Mouse (Mus musculus) hindbrain, postnatal 0 days (tissue): Measurements from ENCODE around the gene Mthfsd. TPM values are rescaled to one million over a fixed set of nuclear protein-coding genes. Genes with fewer than 3 reads are reported as not detected.

Experiments used
- ATAC-seq: fragments of 200-750 bp; cut with Nextera tagmentation; 2 replicates; pipeline ENCODE4 v1.8.0; 2017; ENCODE audit warnings: mild to moderate bottlenecking, moderate TSS enrichment, moderate library complexity
- DNase-seq: peaks from one replicate; pipeline ENCODE4 v3.0.0-alpha.2; 2015; ENCODE audit warnings: low spot score
- H3K27ac ChIP-seq: fragments of 300-500 bp; sonication (generic); 2 replicates; pipeline ENCODE4 v1.5.1; 2014; ENCODE audit warnings: mild to moderate bottlenecking
- H3K27me3 ChIP-seq: fragments of 300-500 bp; sonication (generic); 2 replicates; pipeline ENCODE4 v1.6.1; 2014; ENCODE audit warnings: low read length, mixed read lengths; ENCODE audit not compliant: insufficient read depth
- H3K36me3 ChIP-seq: fragments of 300-500 bp; sonication (generic); 2 replicates; pipeline ENCODE4 v1.6.1; 2014; ENCODE audit warnings: low read length, mixed read lengths; ENCODE audit not compliant: insufficient read depth
- H3K4me1 ChIP-seq: fragments of 300-500 bp; sonication (generic); 2 replicates; pipeline ENCODE4 v1.6.1; 2014; ENCODE audit warnings: antibody characterized with exemption, low read length, mixed read lengths; ENCODE audit not compliant: insufficient read depth
- H3K4me2 ChIP-seq: fragments of 300-500 bp; sonication (generic); 2 replicates; pipeline ENCODE4 v1.6.1; 2014; ENCODE audit warnings: low read depth, mild to moderate bottlenecking, low read length, moderate library complexity, mixed read lengths
- H3K4me3 ChIP-seq: fragments of 300-500 bp; sonication (generic); 2 replicates; pipeline ENCODE4 v1.5.1; 2014; ENCODE audit warnings: low read length
- H3K9ac ChIP-seq: fragments of 300-500 bp; sonication (generic); replicated peaks from 2 replicates; pipeline ENCODE4 v1.6.1; 2014; ENCODE audit warnings: mild to moderate bottlenecking, low read length, moderate library complexity, mixed read lengths
- H3K9me3 ChIP-seq: fragments of 300-500 bp; sonication (generic); 2 replicates; pipeline ENCODE4 v1.6.1; 2016; ENCODE audit warnings: low read length, mixed read lengths
- CTCF ChIP-seq: IDR thresholded peaks from 2 replicates; pipeline ENCODE4 v1.5.1; 2016; ENCODE audit warnings: antibody characterized with exemption, control low read depth, low read depth
- WGBS: fragments of 180-500 bp; shearing (Covaris S2); extraction: QIAGEN DNeasy Blood & Tissue Kit; methylation state at CpG from one replicate; pipeline ENCODE4 v1.1.7; 2014; 5-methylcytosine and 5-hydroxymethylcytosine counted together
- microRNA-seq, 2 experiments: library from miRNA; unstranded; fragments of <30 nt; microRNA quantifications; one replicate each; pipeline ENCODE4; 2016
- polyA plus RNA-seq: library from polyadenylated mRNA; unstranded; fragments of >200 nt; fragmentation: Nextera tagmentation; extraction: Ambion mirVana; gene quantifications from 2 replicates; pipeline ENCODE4 v1.2.1, GENCODE M21; 2015
- total RNA-seq: library from RNA; depleted of rRNA; stranded (reverse); fragments of >200 nt; gene quantifications from 2 replicates; pipeline ENCODE4 v1.2.3, GENCODE M21; 2014; rRNA removed

Gene Mthfsd
- total and polyA plus RNA-seq, 2 experiments from 2014 or later = 39.9 to 44.4 TPM

DNA sequence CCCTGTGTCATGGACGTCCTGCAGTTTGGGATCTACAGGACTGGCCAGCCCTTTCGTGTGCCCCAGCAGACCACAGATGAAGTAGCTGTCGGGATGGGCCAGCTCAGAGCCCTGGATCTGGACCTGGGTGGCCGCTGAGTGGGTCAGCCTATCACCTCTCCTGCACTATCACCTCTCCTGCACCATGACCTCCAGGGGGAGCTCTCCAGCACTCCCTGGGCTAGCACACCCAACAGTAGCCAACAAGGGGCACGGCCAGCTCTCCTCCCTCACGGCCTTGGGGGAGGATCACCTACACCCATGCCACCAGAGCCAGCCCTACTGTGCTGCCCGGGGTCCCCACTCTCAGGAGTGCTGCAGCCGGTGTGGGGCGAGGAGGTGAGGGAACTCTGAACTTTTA is 60.8 kb downstream of the Mthfsd start:
- TF ChIP-seq CTCF = no peak
- no peak; the same call in 1 of the 2 replicates for ATAC-seq
- Histone ChIP-seq H3K36me3 (no peaks in the 10 kb centered on the region), H3K27ac (no peak overlapping the region), H3K9me3 (no peaks in the 10 kb centered on the region), H3K4me1 (no peaks in the 10 kb centered on the region), H3K4me3 (no peak overlapping the region), H3K9ac (no peak overlapping the region), H3K4me2 (no peak overlapping the region), H3K27me3 (no peaks in the 10 kb centered on the region)
- 68% methylated on average over 9 of the region's 9 CpGs for WGBS
- DNase-seq = no peak

- ATAC-seq = no peak
- H3K4me1 ChIP-seq = no peaks in the 10 kb centered on the region
- no peak for TF ChIP-seq CTCF
- no peak overlapping the region for H3K4me3 ChIP-seq
- no peak overlapping the region for H3K4me2 ChIP-seq
- no peak overlapping the region for H3K27ac ChIP-seq
- no peaks in the 10 kb centered on the region for H3K9me3 ChIP-seq
- no peaks in the 10 kb centered on the region for H3K27me3 ChIP-seq
- no peak for DNase-seq
- H3K9ac ChIP-seq = no peak overlapping the region
- WGBS = 68% methylated on average over 19 of the region's 19 CpGs
- H3K36me3 ChIP-seq = no peaks in the 10 kb centered on the region
Measured at GRCm38 (mm10) chr8:121043719-121044440, 64.3 kb downstream of the Mthfsd start.

Small RNA genes within 50 kb of the gene (microRNA-seq; reads per million reads assigned to microRNA genes)
- gene Gm27530 = 0 reads per million in 2 experiments

Other genes with a start within 250 kb of the Mthfsd start
- 1.8 and 1.9 TPM in 2 replicates for gene Foxf1, start 24.0 kb downstream of the Mthfsd start, total RNA-seq
- gene Foxf1, start 24.0 kb downstream of the Mthfsd start, polyA plus RNA-seq = 1.2 and 1.4 TPM in 2 replicates
- gene Foxc2, start 7.8 kb upstream of the Mthfsd start, total RNA-seq = 3.7 and 10.6 TPM in 2 replicates
- 2.8 and 3.6 TPM in 2 replicates for gene Foxc2, start 7.8 kb upstream of the Mthfsd start, polyA plus RNA-seq
- 0.40 and 0.58 TPM in 2 replicates for gene Foxl1, start 19.5 kb upstream of the Mthfsd start, total RNA-seq
- gene Foxl1, start 19.5 kb upstream of the Mthfsd start, polyA plus RNA-seq = 0.21 TPM in 1 of 2 replicates, not detected in the other